Mouse (Mus musculus) MEL (cell line): ENCODE measurements around the gene Gm20388. TPM values are rescaled to one million over a fixed set of nuclear protein-coding genes. Genes with fewer than 3 reads are reported as not detected.

Source experiments
- DNase-seq: peaks from one replicate; pipeline ENCODE4 v3.0.0; 2011; ENCODE audit warnings: low read depth, low spot score
- H3K27ac ChIP-seq: 2 replicates; pipeline ENCODE4 v1.5.1; 2012; ENCODE audit warnings: low read depth, mild to moderate bottlenecking, control low read depth, low read length, moderate library complexity; ENCODE audit not compliant: control insufficient read depth
- H3K27me3 ChIP-seq, 2 experiments: fragments of 150-350 bp in 1 of 2; sonication (generic) in 1 of 2; 2 replicates each; pipeline ENCODE4 v1.6.1; 2012; ENCODE audit warnings: low read length in 2 of 2, mild to moderate bottlenecking in 2 of 2, improper control_type of control experiment in 1 of 2, moderate library complexity in 1 of 2; ENCODE audit not compliant: insufficient read depth in 2 of 2, control insufficient read depth in 1 of 2
- H3K36me3 ChIP-seq, 2 experiments: 2 replicates each; pipeline ENCODE4 v1.6.1; 2012 to 2014; ENCODE audit warnings: low read length in 2 of 2, improper control_type of control experiment in 1 of 2, inconsistent platforms in 1 of 2, mild to moderate bottlenecking in 1 of 2; ENCODE audit not compliant: insufficient read depth in 2 of 2, control insufficient read depth in 1 of 2
- H3K4me1 ChIP-seq, 2 experiments: fragments of 150-350 bp in 1 of 2; sonication (generic) in 1 of 2; 2 replicates each; pipeline ENCODE4 v1.6.1; 2012; ENCODE audit warnings: low read length in 2 of 2, improper control_type of control experiment in 1 of 2, mild to moderate bottlenecking in 1 of 2; ENCODE audit not compliant: insufficient read depth in 2 of 2, control insufficient read depth in 1 of 2
- H3K4me3 ChIP-seq, 2 experiments: fragments of 150-350 bp in 1 of 2; sonication (generic) in 1 of 2; 2 replicates each; pipeline ENCODE4 v1.5.1; 2012; ENCODE audit warnings: low read depth in 2 of 2, low read length in 2 of 2, mild to moderate bottlenecking in 2 of 2, moderate library complexity in 2 of 2, control low read depth in 1 of 2, improper control_type of control experiment in 1 of 2; ENCODE audit not compliant: control insufficient read depth in 1 of 2, insufficient read depth in 1 of 2
- H3K79me2 ChIP-seq: 2 replicates; pipeline ENCODE4 v1.6.1; 2012; ENCODE audit warnings: mild to moderate bottlenecking, low read length, moderate library complexity; ENCODE audit not compliant: control insufficient read depth, poor library complexity, insufficient read depth
- H3K9ac ChIP-seq: 2 replicates; pipeline ENCODE4 v1.6.1; 2012; ENCODE audit warnings: low read depth, mild to moderate bottlenecking, control low read depth, low read length, moderate library complexity; ENCODE audit not compliant: control insufficient read depth, poor library complexity, severe bottlenecking
- H3K9me3 ChIP-seq: fragments of 150-350 bp; sonication (generic); replicated peaks from 2 replicates; pipeline ENCODE4 v1.6.1; 2012; ENCODE audit warnings: mild to moderate bottlenecking, low read length, improper control_type of control experiment, moderate library complexity; ENCODE audit not compliant: insufficient read depth
- BHLHE40 ChIP-seq: IDR thresholded peaks from 2 replicates; pipeline ENCODE4 v1.6.1; 2012; ENCODE audit warnings: low read depth, mild to moderate bottlenecking, inconsistent platforms, low read length, improper control_type of control experiment, borderline replicate concordance
- CHD1 ChIP-seq: IDR thresholded peaks from 2 replicates; pipeline ENCODE4 v1.6.1; 2012; ENCODE audit warnings: low read depth, mild to moderate bottlenecking, inconsistent platforms, low read length, improper control_type of control experiment
- E2F4 ChIP-seq: IDR thresholded peaks from 2 replicates; pipeline ENCODE4 v1.6.1; 2011; ENCODE audit warnings: low read depth, low read length, improper control_type of control experiment, borderline replicate concordance
- ELF1 ChIP-seq: IDR thresholded peaks from 2 replicates; pipeline ENCODE4 v1.6.1; 2014; ENCODE audit warnings: low read depth, mild to moderate bottlenecking, inconsistent platforms, low read length, improper control_type of control experiment, moderate library complexity
- HCFC1 ChIP-seq: IDR thresholded peaks from 2 replicates; pipeline ENCODE4 v1.6.1; 2012; ENCODE audit warnings: low read depth, mild to moderate bottlenecking, inconsistent platforms, low read length, improper control_type of control experiment, moderate library complexity
- JUND ChIP-seq: IDR thresholded peaks from 2 replicates; pipeline ENCODE4 v1.6.1; 2011; ENCODE audit warnings: low read depth, mild to moderate bottlenecking, improper control_type of control experiment, low read length
- KAT2A ChIP-seq: conservative IDR thresholded peaks from 2 replicates; pipeline ENCODE4 v1.6.1; 2012; ENCODE audit warnings: low read depth, low read length, improper control_type of control experiment, inconsistent platforms
- MAX ChIP-seq: IDR thresholded peaks from 2 replicates; pipeline ENCODE4 v1.6.1; 2011; ENCODE audit warnings: low read length, improper control_type of control experiment
- MEF2A ChIP-seq: IDR thresholded peaks from 2 replicates; pipeline ENCODE4 v1.6.1; 2014; ENCODE audit warnings: low read depth, mild to moderate bottlenecking, inconsistent platforms, low read length, improper control_type of control experiment; ENCODE audit not compliant: poor library complexity, insufficient replicate concordance, severe bottlenecking; ENCODE audit errors: extremely low read depth
- MXI1 ChIP-seq: IDR thresholded peaks from 2 replicates; pipeline ENCODE4 v1.6.1; 2011; ENCODE audit warnings: mild to moderate bottlenecking, low read depth, low read length, improper control_type of control experiment
- MYB ChIP-seq: IDR thresholded peaks from 2 replicates; pipeline ENCODE4 v1.6.1; 2011; ENCODE audit warnings: mild to moderate bottlenecking, low read depth, low read length, improper control_type of control experiment
- MYC ChIP-seq: IDR thresholded peaks from 2 replicates; pipeline ENCODE4 v1.6.1; 2011; ENCODE audit warnings: low read depth, mild to moderate bottlenecking, low read length, improper control_type of control experiment, moderate library complexity
- NRF1 ChIP-seq: IDR thresholded peaks from 2 replicates; pipeline ENCODE4 v1.6.1; 2014; ENCODE audit warnings: low read depth, mild to moderate bottlenecking, inconsistent platforms, low read length, improper control_type of control experiment, moderate library complexity; ENCODE audit not compliant: poor library complexity, insufficient read depth, severe bottlenecking
- POLR2A ChIP-seq, 2 experiments: IDR thresholded peaks; 2 replicates each; pipeline ENCODE4 v1.6.1; 2011 to 2012; ENCODE audit warnings: low read length in 2 of 2, mild to moderate bottlenecking in 2 of 2, control low read depth in 1 of 2, improper control_type of control experiment in 1 of 2, low read depth in 1 of 2, moderate library complexity in 1 of 2; ENCODE audit not compliant: control insufficient read depth in 1 of 2, insufficient read depth in 1 of 2, poor library complexity in 1 of 2
- POLR2AphosphoS2 ChIP-seq: IDR thresholded peaks from 2 replicates; pipeline ENCODE4 v1.6.1; 2011; ENCODE audit warnings: low read length, improper control_type of control experiment
- POLR2AphosphoS5 ChIP-seq: IDR thresholded peaks from 2 replicates; pipeline ENCODE4 v1.6.1; 2012; ENCODE audit warnings: low read depth, borderline replicate concordance, mild to moderate bottlenecking, inconsistent platforms, low read length, moderate library complexity, mixed read lengths
- RAD21 ChIP-seq: IDR thresholded peaks from 2 replicates; pipeline ENCODE4 v1.6.1; 2011; ENCODE audit warnings: mild to moderate bottlenecking, low read depth, low read length, improper control_type of control experiment
- SIN3A ChIP-seq: IDR thresholded peaks from 2 replicates; pipeline ENCODE4 v1.6.1; 2012; ENCODE audit warnings: low read length, improper control_type of control experiment, inconsistent platforms
- SMC3 ChIP-seq: IDR thresholded peaks from 2 replicates; pipeline ENCODE4 v1.6.1; 2011; ENCODE audit warnings: low read depth, low read length, improper control_type of control experiment
- UBTF ChIP-seq: IDR thresholded peaks from 2 replicates; pipeline ENCODE4 v1.6.1; 2012; ENCODE audit warnings: low read depth, mild to moderate bottlenecking, inconsistent platforms, low read length, improper control_type of control experiment, moderate library complexity, borderline replicate concordance; ENCODE audit not compliant: insufficient read depth
- USF1 ChIP-seq: IDR thresholded peaks from 2 replicates; pipeline ENCODE4 v1.6.1; 2014; ENCODE audit warnings: low read depth, mild to moderate bottlenecking, inconsistent platforms, low read length, improper control_type of control experiment, moderate library complexity
- ZC3H11A ChIP-seq: IDR thresholded peaks from 2 replicates; pipeline ENCODE4 v1.6.1; 2012; ENCODE audit warnings: low read depth, mild to moderate bottlenecking, inconsistent platforms, low read length, improper control_type of control experiment
- ZKSCAN1 ChIP-seq: IDR thresholded peaks from 2 replicates; pipeline ENCODE4 v1.6.1; 2012; ENCODE audit warnings: low read depth, mild to moderate bottlenecking, inconsistent platforms, low read length, improper control_type of control experiment, moderate library complexity
- ZNF384 ChIP-seq: IDR thresholded peaks from 2 replicates; pipeline ENCODE4 v1.6.1; 2012; ENCODE audit warnings: low read depth, mild to moderate bottlenecking, inconsistent platforms, low read length, improper control_type of control experiment
- polyA plus RNA-seq, 2 experiments: library from polyadenylated mRNA; stranded (reverse) in 1 of 2; unstranded in 1 of 2; fragments of >175 nt in 1 of 2; fragments of >200 nt in 1 of 2; gene quantifications; 2 replicates each; pipeline versions ENCODE4 v1.2.1 to v1.2.4; 2012; ENCODE audit warnings: low replicate concordance in 2 of 2, low read depth in 1 of 2; ENCODE audit not compliant: insufficient read length in 2 of 2, insufficient read depth in 1 of 2, missing spikeins in 1 of 2
- total RNA-seq: library from RNA; depleted of rRNA; stranded (reverse); fragments of 300-350 nt; gene quantifications from 2 replicates; pipeline ENCODE4 v1.2.3, GENCODE M21; 2012

Gm20388 gene
- total and polyA plus RNA-seq, 3 experiments, result 11.1 to 17.8 TPM; not detected in 1

- no peaks in the 10 kb centered on the region for H3K79me2 ChIP-seq
- TF ChIP-seq NRF1 (no peak), ZKSCAN1 (no peak), MYB (no peak), MXI1 (no peak), SIN3A (no peak)
- H3K4me1 ChIP-seq, result peaks cover 0 to 4% of the 10 kb centered on the region in 2 experiments; a peak in 1 of 4 replicates
- H3K9me3 ChIP-seq, result no peaks in the 10 kb centered on the region
- H3K4me3 ChIP-seq, result no peak overlapping the region
- no peaks in the 10 kb centered on the region; a peak in 1 of 4 replicates for H3K27me3 ChIP-seq
- no peak overlapping the region for H3K9ac ChIP-seq
- no peaks in the 10 kb centered on the region for H3K36me3 ChIP-seq
- DNase-seq, result no peak
- no peak overlapping the region for H3K27ac ChIP-seq
Observed at GRCm38 (mm10) chr8:123722245-123722644, 3811.6 kb downstream of the Gm20388 start.

- Histone ChIP-seq H3K27me3 (no peaks in the 10 kb centered on the region; a peak in 1 of 4 replicates), H3K79me2 (no peaks in the 10 kb centered on the region), H3K4me3 (no peak overlapping the region), H3K9ac (no peak overlapping the region), H3K36me3 (no peaks in the 10 kb centered on the region)
- TF ChIP-seq CHD1 (no peak), HCFC1 (no peak), NRF1 (no peak), ZNF384 (no peak), UBTF (no peak), BHLHE40 (no peak), POLR2AphosphoS2 (no peak), SMC3 (no peak)
- TF ChIP-seq, all 39 proteins: peak for 0
- Histone ChIP-seq H3K4me1 (peaks cover 0 to 4% of the 10 kb centered on the region in 2 experiments; a peak in 1 of 4 replicates), H3K9me3 (no peaks in the 10 kb centered on the region), H3K27ac (no peak overlapping the region)
- no peak for DNase-seq
Observed at GRCm38 (mm10) chr8:123724752-123725151, 3814.1 kb downstream of the Gm20388 start.

- no peaks in the 10 kb centered on the region for H3K27me3 ChIP-seq
- no peak for TF ChIP-seq JUND
- no peak for TF ChIP-seq MEF2A
- no peak for TF ChIP-seq BHLHE40
- no peak for TF ChIP-seq KAT2A
- TF ChIP-seq MAX, result no peak
- no peak for TF ChIP-seq RAD21
- no peak for TF ChIP-seq ZC3H11A
- no peak for TF ChIP-seq MYC
- TF ChIP-seq USF1, result no peak
- TF ChIP-seq POLR2AphosphoS2, result no peak
- TF ChIP-seq E2F4, result no peak
- no peak for TF ChIP-seq ELF1
- no peak for TF ChIP-seq POLR2A (IDR thresholded peaks at IDR 0.05; ENCODE audit: control insufficient read depth in 1 of 2, insufficient read depth in 1 of 2, low read depth in 1 of 2, low read length in 2 of 2, poor library complexity in 1 of 2)
- no peak for TF ChIP-seq UBTF
- TF ChIP-seq POLR2AphosphoS5, result no peak
- no peak for TF ChIP-seq MXI1
- TF ChIP-seq ZNF384, result no peak
- TF ChIP-seq ZKSCAN1, result no peak
Observed at GRCm38 (mm10) chr8:123725261-123725660, 3814.6 kb downstream of the Gm20388 start.

More at GRCm38 (mm10) chr8:123725261-123725660, 3814.6 kb downstream of the Gm20388 start:
- Histone ChIP-seq H3K79me2 (no peaks in the 10 kb centered on the region), H3K4me3 (no peak overlapping the region), H3K27ac (no peak overlapping the region), H3K36me3 (no peaks in the 10 kb centered on the region), H3K4me1 (peaks cover 0 to 4% of the 10 kb centered on the region in 2 experiments; a peak in 1 of 4 replicates), H3K9ac (no peak overlapping the region), H3K9me3 (no peaks in the 10 kb centered on the region)
- DNase-seq, result no peak
